Mouse (Mus musculus): ENCODE results near the gene Eps8l1. TPM values are rescaled to one million over a fixed set of nuclear protein-coding genes. Genes with fewer than 3 reads are reported as not detected.

The Eps8l1 gene
- polyA plus RNA-seq, 1 experiment, result not detected

GRCm38 (mm10) chr7:4471179-4471555 lies 10.7 kb downstream of the Eps8l1 start:
- TF ChIP-seq GATA1 (IDR thresholded peaks at IDR 0.05; ENCODE audit: low read length) (no peak), TAL1 (IDR thresholded peaks at IDR 0.05; ENCODE audit: low read length) (no peak)
- Histone ChIP-seq H3K27me3 (ENCODE audit: control insufficient read depth) (peaks cover 73% of the 10 kb centered on the region), H3K4me1 (ENCODE audit: control insufficient read depth) (peaks cover 6% of the 10 kb centered on the region), H3K9me3 (ENCODE audit: control insufficient read depth, low read length) (no peaks in the 10 kb centered on the region), H3K36me3 (ENCODE audit: control insufficient read depth) (no peaks in the 10 kb centered on the region), H3K4me3 (replicated peaks) (no peak overlapping the region)

GRCm38 (mm10) chr7:4473940-4474339 lies 13.5 kb downstream of the Eps8l1 start:
- Histone ChIP-seq H3K4me3 (replicated peaks) (no peak overlapping the region), H3K27me3 (ENCODE audit: control insufficient read depth) (peaks cover 96% of the 10 kb centered on the region), H3K4me1 (ENCODE audit: control insufficient read depth) (peaks cover 6% of the 10 kb centered on the region)

DNA sequence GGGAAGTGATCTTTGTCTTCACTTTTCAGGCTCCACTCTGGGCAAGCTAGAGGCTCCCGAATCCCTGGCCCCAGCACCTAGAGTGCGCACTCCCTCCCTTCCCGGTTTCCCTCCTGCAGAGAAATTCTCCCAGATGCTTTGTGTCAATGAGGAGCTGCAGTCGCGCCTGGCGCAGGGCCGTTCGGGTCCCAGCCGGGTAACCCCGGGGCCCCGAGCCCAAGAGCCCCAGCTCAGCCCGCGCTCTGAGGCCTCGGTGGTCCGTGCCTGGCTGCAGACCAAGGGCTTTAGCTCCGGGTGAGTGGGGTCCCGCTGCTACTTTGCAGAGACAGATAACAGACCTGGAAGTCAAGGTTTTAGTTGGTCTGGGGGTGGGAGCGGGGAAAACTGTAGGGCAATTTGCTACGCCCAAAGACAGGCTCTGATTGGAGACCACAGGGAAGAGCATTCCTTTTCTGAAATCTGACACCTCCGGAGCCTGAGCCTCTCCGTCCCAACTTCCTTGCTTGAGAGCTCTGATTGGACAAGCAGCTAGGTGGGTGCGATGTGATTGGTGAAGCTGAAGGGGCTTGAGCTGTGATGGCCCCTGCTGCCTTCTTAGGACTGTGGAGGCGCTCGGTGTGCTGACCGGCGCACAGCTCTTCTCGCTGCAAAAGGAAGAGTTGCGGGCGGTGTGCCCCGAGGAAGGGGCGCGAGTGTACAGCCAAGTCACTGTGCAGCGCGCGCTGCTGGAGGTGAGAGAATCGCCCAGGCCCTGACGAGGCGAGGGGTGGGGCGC lies 17.7 kb downstream of the Eps8l1 start:
- Histone ChIP-seq H3K9me3 (ENCODE audit: control insufficient read depth, low read length) (no peaks in the 10 kb centered on the region), H3K36me3 (ENCODE audit: control insufficient read depth) (peaks cover 26% of the 10 kb centered on the region), H3K27me3 (ENCODE audit: control insufficient read depth) (peaks cover 65% of the 10 kb centered on the region), H3K4me1 (ENCODE audit: control insufficient read depth) (no peaks in the 10 kb centered on the region; the same call in 1 of the 2 replicates), H3K4me3 (replicated peaks) (peak overlapping the region; percentile 33)
- TF ChIP-seq GATA1 (IDR thresholded peaks at IDR 0.05; ENCODE audit: low read length) (no peak), TAL1 (IDR thresholded peaks at IDR 0.05; ENCODE audit: low read length) (no peak)

More at GRCm38 (mm10) chr7:4473940-4474339, 13.5 kb downstream of the Eps8l1 start:
- no peaks in the 10 kb centered on the region for H3K9me3 ChIP-seq (ENCODE audit: control insufficient read depth, low read length)
- H3K36me3 ChIP-seq (ENCODE audit: control insufficient read depth), result no peaks in the 10 kb centered on the region
- TF ChIP-seq GATA1 (IDR thresholded peaks at IDR 0.05; ENCODE audit: low read length) (no peak), TAL1 (IDR thresholded peaks at IDR 0.05; ENCODE audit: low read length) (no peak)

DNA sequence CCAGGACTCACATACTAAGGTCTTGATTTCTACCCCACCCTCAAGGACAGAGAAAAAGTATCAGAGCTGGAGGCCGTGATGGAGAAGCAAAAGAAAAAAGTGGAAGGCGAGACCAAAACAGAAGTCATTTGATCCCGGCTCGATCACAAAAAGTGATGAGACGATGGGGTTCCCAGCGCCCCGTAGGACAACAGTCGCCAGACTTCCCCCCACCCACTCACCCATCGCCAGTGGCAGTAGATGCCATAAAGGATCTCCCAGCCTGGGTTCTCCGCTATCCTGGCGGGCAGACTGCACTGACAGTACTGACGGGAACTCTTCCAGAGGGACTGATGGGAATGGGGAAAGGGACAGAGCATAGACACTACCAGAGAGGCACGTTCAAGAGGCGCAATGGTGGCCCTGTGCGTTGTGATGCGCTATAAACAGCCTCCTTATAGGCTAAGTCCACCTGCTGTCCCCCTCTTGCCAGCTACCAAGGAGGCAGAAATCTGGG lies 18.4 kb downstream of the Eps8l1 start:
- H3K9me3 ChIP-seq (ENCODE audit: control insufficient read depth, low read length), result no peaks in the 10 kb centered on the region
- peak overlapping the region; percentile 33 for H3K4me3 ChIP-seq (replicated peaks)
- TF ChIP-seq TAL1 (IDR thresholded peaks at IDR 0.05; ENCODE audit: low read length) (no peak), GATA1 (IDR thresholded peaks at IDR 0.05; ENCODE audit: low read length) (no peak)
- no peaks in the 10 kb centered on the region; the same call in 1 of the 2 replicates for H3K4me1 ChIP-seq (ENCODE audit: control insufficient read depth)
- peaks cover 32% of the 10 kb centered on the region for H3K36me3 ChIP-seq (ENCODE audit: control insufficient read depth)
- peaks cover 59% of the 10 kb centered on the region for H3K27me3 ChIP-seq (ENCODE audit: control insufficient read depth)

DNA sequence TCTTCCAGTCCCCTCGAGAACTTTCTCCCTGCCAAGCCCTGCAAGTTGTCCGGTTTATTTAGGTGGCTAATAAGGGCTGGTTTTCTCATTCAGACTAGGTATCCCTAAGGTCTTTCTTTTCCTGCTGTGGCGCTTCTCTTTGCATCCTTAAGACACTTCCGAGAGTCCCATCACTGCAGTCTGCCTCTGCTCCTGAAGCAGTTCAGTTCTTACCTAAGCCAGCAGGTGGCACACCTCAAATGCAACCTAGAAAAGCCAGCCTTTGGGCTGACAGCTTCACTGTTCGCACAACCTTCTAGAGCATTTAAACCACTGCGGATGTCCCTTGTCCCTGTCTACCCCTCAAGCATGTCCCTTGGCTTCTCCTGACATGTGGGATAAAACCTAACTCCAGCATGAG lies 19.2 kb downstream of the Eps8l1 start:
- H3K36me3 ChIP-seq (ENCODE audit: control insufficient read depth), result peaks cover 40% of the 10 kb centered on the region
- H3K4me1 ChIP-seq (ENCODE audit: control insufficient read depth), result no peaks in the 10 kb centered on the region; the same call in 1 of the 2 replicates
- no peaks in the 10 kb centered on the region for H3K9me3 ChIP-seq (ENCODE audit: control insufficient read depth, low read length)
- H3K27me3 ChIP-seq (ENCODE audit: control insufficient read depth), result peaks cover 51% of the 10 kb centered on the region
- TF ChIP-seq TAL1 (IDR thresholded peaks at IDR 0.05; ENCODE audit: low read length) (no peak), GATA1 (IDR thresholded peaks at IDR 0.05; ENCODE audit: low read length) (no peak)
- no peak overlapping the region for H3K4me3 ChIP-seq (replicated peaks)

DNA sequence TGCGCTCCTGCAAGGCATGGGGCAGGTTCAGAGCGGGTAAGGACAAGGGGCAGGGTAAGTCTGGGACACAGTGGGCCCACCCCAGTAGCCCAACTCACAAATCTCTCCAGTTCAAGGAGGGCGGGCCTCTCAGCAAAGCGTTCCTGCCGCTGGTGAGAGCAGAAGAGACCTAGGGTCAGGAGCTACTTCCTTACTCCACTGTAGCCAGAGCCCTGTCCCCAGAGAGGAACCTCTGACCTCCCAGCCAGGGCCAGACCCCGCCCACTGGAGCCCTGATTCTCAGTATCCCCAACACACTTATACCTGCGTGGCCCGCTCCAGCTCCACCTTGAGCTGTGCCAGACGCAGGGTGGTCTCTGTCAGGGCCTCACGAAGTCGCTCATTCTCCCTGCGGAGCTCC lies 21.8 kb downstream of the Eps8l1 start:
- Histone ChIP-seq H3K4me1 (ENCODE audit: control insufficient read depth) (no peaks in the 10 kb centered on the region; the same call in 1 of the 2 replicates), H3K36me3 (ENCODE audit: control insufficient read depth) (peaks cover 66% of the 10 kb centered on the region), H3K27me3 (ENCODE audit: control insufficient read depth) (peaks cover 27% of the 10 kb centered on the region), H3K4me3 (replicated peaks) (no peak overlapping the region), H3K9me3 (ENCODE audit: control insufficient read depth, low read length) (no peaks in the 10 kb centered on the region)
- TF ChIP-seq TAL1 (IDR thresholded peaks at IDR 0.05; ENCODE audit: low read length) (no peak), GATA1 (IDR thresholded peaks at IDR 0.05; ENCODE audit: low read length) (no peak)

- Histone ChIP-seq H3K9me3 (ENCODE audit: control insufficient read depth, low read length) (no peaks in the 10 kb centered on the region), H3K4me3 (replicated peaks) (no peak overlapping the region), H3K27me3 (ENCODE audit: control insufficient read depth) (no peaks in the 10 kb centered on the region), H3K36me3 (ENCODE audit: control insufficient read depth) (peaks cover 98% of the 10 kb centered on the region), H3K4me1 (ENCODE audit: control insufficient read depth) (peaks cover 42% of the 10 kb centered on the region)
- no peak for TF ChIP-seq TAL1 (IDR thresholded peaks at IDR 0.05; ENCODE audit: low read length)
- TF ChIP-seq GATA1 (IDR thresholded peaks at IDR 0.05; ENCODE audit: low read length), result no peak
These were observed 30.8 kb downstream of the Eps8l1 start for GRCm38 (mm10) chr7:4491308-4491707.

GRCm38 (mm10) chr7:4492284-4493224 lies 32.1 kb downstream of the Eps8l1 start:
- Histone ChIP-seq H3K4me1 (ENCODE audit: control insufficient read depth) (peaks cover 46% of the 10 kb centered on the region), H3K36me3 (ENCODE audit: control insufficient read depth) (peaks cover 98% of the 10 kb centered on the region), H3K27me3 (ENCODE audit: control insufficient read depth) (no peaks in the 10 kb centered on the region), H3K4me3 (replicated peaks) (no peak overlapping the region), H3K9me3 (ENCODE audit: control insufficient read depth, low read length) (no peaks in the 10 kb centered on the region)
- TF ChIP-seq TAL1 (IDR thresholded peaks at IDR 0.05; ENCODE audit: low read length) (no peak), GATA1 (IDR thresholded peaks at IDR 0.05; ENCODE audit: low read length) (no peak)

DNA sequence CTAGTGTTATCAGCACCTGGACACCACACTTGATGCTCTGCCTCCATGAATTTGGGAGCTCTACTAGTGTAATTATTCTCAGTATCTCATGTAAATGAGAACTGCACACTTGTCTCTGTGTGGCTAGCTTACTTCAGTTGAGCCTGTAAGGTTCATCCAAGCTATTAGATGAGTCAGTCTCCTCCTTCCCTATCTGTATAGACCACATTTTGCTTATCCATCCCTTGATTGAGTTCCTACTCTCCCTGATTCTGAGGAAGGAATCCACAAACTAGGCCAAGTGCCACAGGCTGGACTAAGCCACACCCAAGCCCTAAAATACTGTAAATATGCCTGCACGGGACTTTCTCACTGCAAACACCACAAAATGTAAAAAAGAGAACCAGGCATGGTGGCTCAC lies 33.5 kb downstream of the Eps8l1 start:
- H3K27me3 ChIP-seq (ENCODE audit: control insufficient read depth), result no peaks in the 10 kb centered on the region
- no peak for TF ChIP-seq GATA1 (IDR thresholded peaks at IDR 0.05; ENCODE audit: low read length)
- no peak for TF ChIP-seq TAL1 (IDR thresholded peaks at IDR 0.05; ENCODE audit: low read length)
- no peaks in the 10 kb centered on the region for H3K9me3 ChIP-seq (ENCODE audit: control insufficient read depth, low read length)
- H3K36me3 ChIP-seq (ENCODE audit: control insufficient read depth), result peaks cover 97% of the 10 kb centered on the region
- peaks cover 58% of the 10 kb centered on the region for H3K4me1 ChIP-seq (ENCODE audit: control insufficient read depth)
- no peak overlapping the region for H3K4me3 ChIP-seq (replicated peaks)
